Mouse (Mus musculus) CH12F3 (cell line): ENCODE measurements around the gene Pik3r1.

Source experiments
- in situ Hi-C: fragments of 300-500 bp; cut with MboI; formaldehyde crosslinking; loops from 2 replicates; pipeline ENCODE4 v1.14.3; 2020; ENCODE audit warnings: low sequenced_read_pairs

The Pik3r1 gene

GRCm38 (mm10) chr13:101767013-101767808 is 806 bp downstream of the Pik3r1 start:
- in situ Hi-C loops: no loop called here

GRCm38 (mm10) chr13:101766605-101767012 is 1.4 kb downstream of the Pik3r1 start:
- in situ Hi-C loops: no loop called here

DNA sequence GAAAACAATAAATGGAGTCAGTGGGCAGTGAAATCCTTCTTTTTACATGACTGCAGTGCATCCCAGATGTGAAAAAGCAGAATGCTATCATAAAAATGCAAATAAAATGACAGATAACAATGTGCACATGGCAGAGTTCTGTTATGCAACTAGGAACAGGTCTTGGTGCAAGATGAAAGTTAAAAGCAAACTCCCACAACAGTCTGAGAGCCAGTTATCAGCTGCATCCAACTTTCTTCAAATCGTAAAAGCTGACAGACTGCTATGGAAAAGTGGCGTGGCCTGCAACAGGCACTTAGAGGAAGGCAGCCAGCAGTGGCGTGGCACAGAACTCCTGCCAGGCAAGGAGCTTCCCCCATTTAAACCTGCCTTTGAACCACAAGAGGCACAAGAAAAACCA is 2.0 kb downstream of the Pik3r1 start:
- in situ Hi-C loops: no loop called here

GRCm38 (mm10) chr13:101764111-101764510 is 3.9 kb downstream of the Pik3r1 start:
- in situ Hi-C loops: no loop called here

GRCm38 (mm10) chr13:101763676-101764075 is 4.3 kb downstream of the Pik3r1 start:
- in situ Hi-C loops: no loop called here

GRCm38 (mm10) chr13:101763149-101763548 is 4.9 kb downstream of the Pik3r1 start:
- in situ Hi-C loops: no loop called here

DNA sequence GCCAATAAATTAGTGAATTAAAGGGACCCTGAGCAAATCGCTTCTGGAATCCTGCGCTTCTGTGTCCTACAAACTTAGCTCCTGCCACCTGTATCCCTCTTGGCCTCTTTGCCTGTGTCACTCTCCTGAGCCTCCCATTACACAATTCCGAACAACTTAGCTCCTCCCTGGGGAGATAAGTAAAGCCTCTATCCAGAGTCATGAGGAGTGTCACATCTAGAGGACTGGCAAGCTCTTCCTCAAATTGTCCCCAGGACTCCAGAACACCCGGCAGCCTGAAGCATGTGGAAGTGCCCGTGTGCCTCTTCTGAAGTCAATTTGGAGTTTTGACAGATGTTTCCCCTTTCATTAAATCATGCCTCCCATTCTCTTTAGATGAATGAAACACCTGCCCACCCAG is 6.4 kb downstream of the Pik3r1 start:
- in situ Hi-C loops: no loop called here

DNA sequence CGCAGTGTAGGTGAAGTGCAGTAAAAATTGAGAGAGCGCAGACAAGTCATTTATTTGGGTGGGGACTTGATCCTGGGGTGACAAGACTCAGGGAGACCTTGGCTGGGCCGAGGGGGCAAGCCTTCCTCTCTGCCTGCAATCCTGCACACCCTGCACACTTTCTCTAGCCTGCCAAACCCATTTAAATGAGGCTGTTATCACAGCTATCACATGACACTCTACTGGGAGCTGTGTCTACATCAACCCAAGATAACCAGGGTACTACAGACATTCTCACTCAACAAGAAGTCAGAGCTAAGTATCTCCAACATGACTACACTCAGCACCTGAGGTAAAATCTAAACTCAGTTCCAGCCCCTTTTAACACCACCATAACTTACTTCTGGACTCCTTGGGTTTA is 7.1 kb downstream of the Pik3r1 start:
- in situ Hi-C loops: no loop called here

- in situ Hi-C loops: no loop called here
Observed at GRCm38 (mm10) chr13:101760001-101760687, 7.9 kb downstream of the Pik3r1 start.

DNA sequence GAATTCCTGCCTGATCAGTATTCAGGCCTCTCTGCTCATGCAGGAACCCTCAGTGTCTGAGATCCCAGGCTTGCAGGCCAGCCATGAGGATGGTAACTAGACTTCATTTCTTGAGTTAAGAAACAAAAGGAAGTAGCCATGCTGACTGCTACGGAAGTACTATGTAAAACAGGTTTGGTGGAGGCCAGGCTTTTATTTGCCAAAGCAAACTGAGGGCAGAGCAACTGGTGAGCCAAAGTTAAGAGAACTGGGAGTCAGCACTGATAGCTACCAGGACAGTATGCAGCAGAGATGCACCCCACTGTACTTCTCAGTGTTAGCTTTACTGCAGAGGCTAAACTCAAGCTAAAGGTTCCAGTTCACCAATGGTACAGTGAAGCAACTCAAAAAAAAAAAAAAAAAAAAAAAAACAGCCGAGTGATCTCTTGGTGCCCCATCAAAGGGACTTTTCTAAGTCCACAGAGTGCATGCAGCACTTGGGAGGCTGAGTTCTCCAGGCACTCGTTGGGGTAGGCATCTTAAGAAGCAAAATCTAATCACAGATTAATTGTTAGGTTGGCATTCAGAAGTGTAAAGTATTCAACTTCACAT is 8.6 kb downstream of the Pik3r1 start:
- in situ Hi-C loops: no loop called here

DNA sequence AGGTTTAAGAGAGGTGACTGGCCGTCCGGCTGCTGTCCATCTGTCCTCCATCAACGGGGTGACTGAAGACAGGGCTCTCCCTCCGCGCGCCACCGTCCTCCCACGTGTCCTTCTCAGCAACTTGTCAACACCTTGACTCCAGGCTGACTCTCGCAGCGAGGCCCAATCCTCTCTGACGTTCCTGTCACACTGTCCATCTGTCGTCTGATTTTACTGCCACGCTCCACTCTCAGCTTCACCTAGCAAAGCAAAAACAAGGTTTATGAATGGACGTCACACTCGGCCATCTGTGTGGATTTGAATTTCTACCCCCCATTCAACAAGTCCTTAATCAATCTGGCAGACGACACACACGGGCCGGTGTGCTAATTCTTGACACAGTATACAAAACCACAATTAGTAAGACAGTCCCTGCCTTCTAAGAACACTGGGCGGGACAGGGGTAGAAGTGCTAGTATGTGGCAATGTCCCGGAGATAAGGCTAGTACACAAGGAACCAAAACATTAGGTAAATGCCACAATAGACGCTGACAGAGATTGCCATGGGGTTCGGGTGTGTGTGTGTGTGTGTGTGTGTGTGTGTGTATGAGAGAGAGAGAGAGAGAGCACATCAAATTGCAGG is 10.1 kb downstream of the Pik3r1 start:
- in situ Hi-C loops: no loop called here

GRCm38 (mm10) chr13:101755228-101755627 is 12.8 kb downstream of the Pik3r1 start:
- in situ Hi-C loops: no loop called here

GRCm38 (mm10) chr13:101753639-101754038 is 14.4 kb downstream of the Pik3r1 start:
- in situ Hi-C loops: no loop called here

DNA sequence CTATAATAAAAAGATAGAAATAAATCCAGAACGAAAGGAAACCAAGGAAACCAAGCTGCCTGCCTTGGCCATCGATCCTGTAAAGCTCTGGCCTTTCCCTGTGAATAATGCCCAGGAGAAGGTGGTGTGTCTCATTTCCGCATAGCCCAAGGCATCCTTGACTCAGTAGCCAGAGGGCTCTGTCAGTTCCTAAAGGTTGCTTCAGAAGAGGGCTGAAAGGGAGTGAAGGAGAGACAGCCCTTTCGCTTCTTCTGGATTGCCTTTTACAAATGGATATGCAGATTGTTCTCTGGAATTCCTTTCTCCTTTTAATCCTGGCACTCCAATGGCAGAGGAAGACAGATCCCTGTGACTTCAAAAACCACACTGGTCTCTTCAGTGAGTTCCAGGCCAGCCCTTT is 16.2 kb downstream of the Pik3r1 start:
- in situ Hi-C loops: no loop called here

DNA sequence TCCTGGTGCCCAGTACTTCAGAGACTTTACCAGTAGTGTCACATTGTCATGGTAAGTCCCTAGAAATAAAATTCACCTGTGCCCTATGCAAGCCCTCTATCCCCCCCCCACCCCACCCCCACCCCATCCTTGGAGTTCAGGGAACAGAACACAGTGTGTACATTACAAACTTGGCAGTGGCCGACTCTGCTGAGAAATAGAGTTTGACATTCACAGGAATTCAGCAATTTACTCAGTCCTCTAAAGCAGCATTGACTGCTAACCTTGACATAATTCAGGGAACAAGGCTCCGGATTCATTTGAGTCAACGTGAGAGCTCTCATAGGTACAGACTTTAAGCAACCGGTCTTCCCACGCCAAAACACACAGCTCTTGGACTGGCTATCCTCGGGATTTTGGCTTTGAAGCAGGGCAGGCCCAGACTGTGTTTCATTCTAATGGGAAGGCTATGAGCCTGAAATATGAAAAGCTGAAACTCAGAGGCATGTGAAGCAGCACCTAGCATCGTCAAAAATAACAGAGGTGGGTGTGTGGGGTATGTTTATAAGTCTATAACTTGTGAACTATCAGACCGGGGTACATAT is 21.9 kb downstream of the Pik3r1 start:
- in situ Hi-C loops: loop anchor here (25.0 kb wide), 1 partner anchor 916 kb away; no protein-coding TSS in a partner anchor

GRCm38 (mm10) chr13:101744943-101745342 is 23.1 kb downstream of the Pik3r1 start:
- in situ Hi-C loops: loop anchor here (25.0 kb wide), 1 partner anchor 917 kb away; no protein-coding TSS in a partner anchor

DNA sequence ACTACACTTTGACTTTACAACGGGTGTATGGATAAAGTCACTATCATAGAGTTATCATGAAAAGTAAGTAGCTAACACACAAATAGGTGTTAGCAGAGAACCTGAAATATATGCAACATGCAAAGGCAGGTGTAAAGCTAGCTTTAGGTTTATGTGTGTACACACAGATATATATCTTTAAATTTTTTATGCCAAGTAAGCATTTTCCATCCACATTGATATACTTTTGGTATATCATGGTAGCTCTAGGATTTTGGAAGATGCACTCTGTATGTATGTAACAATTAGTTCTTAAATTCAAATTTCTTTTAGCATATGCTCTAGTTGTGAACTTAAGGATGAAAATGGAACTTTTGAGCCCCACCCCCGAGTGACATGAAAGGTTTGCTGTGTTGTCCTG is 24.0 kb downstream of the Pik3r1 start:
- in situ Hi-C loops: loop anchor here (25.0 kb wide), 1 partner anchor 918 kb away; no protein-coding TSS in a partner anchor

- in situ Hi-C loops: loop anchor here (25.0 kb wide), 1 partner anchor 919 kb away; no protein-coding TSS in a partner anchor
Observed at GRCm38 (mm10) chr13:101743247-101743646, 24.8 kb downstream of the Pik3r1 start.

DNA sequence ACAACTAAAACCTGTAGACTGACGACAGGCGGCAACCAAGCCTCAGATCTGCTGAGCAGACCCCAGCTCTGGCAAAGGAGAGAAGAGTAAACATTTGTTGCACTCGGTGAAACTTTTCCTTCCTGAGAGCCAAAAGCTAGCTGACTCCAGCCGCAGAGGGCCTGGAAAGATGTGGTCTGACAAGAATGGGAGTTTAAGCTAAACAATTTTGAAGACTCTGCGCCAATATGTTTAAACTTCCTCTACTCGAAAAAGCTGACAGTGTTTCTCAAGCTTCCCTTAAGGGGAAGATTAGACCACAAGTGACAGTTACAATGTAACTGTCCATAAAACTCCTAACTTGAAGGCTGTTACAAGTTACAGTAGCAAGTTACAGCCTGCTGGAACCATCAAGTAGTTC is 25.4 kb downstream of the Pik3r1 start:
- in situ Hi-C loops: loop anchor here (25.0 kb wide), 1 partner anchor 920 kb away; no protein-coding TSS in a partner anchor

- in situ Hi-C loops: loop anchor here (25.0 kb wide), 1 partner anchor 921 kb away; no protein-coding TSS in a partner anchor
Observed at GRCm38 (mm10) chr13:101741530-101742309, 26.3 kb downstream of the Pik3r1 start.
